Mouse (Mus musculus) kidney, postnatal 0 days (tissue): Measurements from ENCODE around the gene Arhgef18. TPM values are rescaled to one million over a fixed set of nuclear protein-coding genes. Genes with fewer than 3 reads are reported as not detected.

Source experiments
- ATAC-seq: fragments of 200-750 bp; cut with Nextera tagmentation; replicated peaks from 2 replicates; pipeline ENCODE4 v1.8.0; 2017; ENCODE audit warnings: low read depth, moderate number of reproducible peaks, moderate TSS enrichment, moderate library complexity; ENCODE audit not compliant: low FRiP score
- DNase-seq: peaks from one replicate; pipeline ENCODE4 v3.0.0-alpha.2; 2016; ENCODE audit warnings: low spot score
- H3K27ac ChIP-seq: fragments of 300-500 bp; sonication (generic); 2 replicates; pipeline ENCODE4 v1.5.1; 2014; ENCODE audit warnings: mild to moderate bottlenecking
- H3K27me3 ChIP-seq: fragments of 300-500 bp; sonication (generic); 2 replicates; pipeline ENCODE4 v1.6.1; 2014; ENCODE audit warnings: low read length, mixed read lengths; ENCODE audit not compliant: insufficient read depth
- H3K36me3 ChIP-seq: fragments of 300-500 bp; sonication (generic); 2 replicates; pipeline ENCODE4 v1.6.1; 2014; ENCODE audit warnings: low read length, mixed read lengths; ENCODE audit not compliant: insufficient read depth
- H3K4me1 ChIP-seq: fragments of 300-500 bp; sonication (generic); replicated peaks from 2 replicates; pipeline ENCODE4 v1.6.1; 2014; ENCODE audit warnings: antibody characterized with exemption, low read length, mixed read lengths; ENCODE audit not compliant: insufficient read depth
- H3K4me2 ChIP-seq: fragments of 300-500 bp; sonication (generic); 2 replicates; pipeline ENCODE4 v1.6.1; 2014; ENCODE audit warnings: mild to moderate bottlenecking, low read length, moderate library complexity, mixed read lengths
- H3K4me3 ChIP-seq: fragments of 300-500 bp; sonication (generic); replicated peaks from 2 replicates; pipeline ENCODE4 v1.5.1; 2014; ENCODE audit warnings: low read depth, low read length
- H3K9ac ChIP-seq: fragments of 300-500 bp; sonication (generic); 2 replicates; pipeline ENCODE4 v1.6.1; 2014; ENCODE audit warnings: low read depth, low read length
- H3K9me3 ChIP-seq: fragments of 300-500 bp; sonication (generic); replicated peaks from 2 replicates; pipeline ENCODE4 v1.6.1; 2016; ENCODE audit warnings: low read length, inconsistent platforms, mixed read lengths
- CTCF ChIP-seq: IDR thresholded peaks from 2 replicates; pipeline ENCODE4 v1.5.1; 2016; ENCODE audit warnings: antibody characterized with exemption, low read depth, mild to moderate bottlenecking, moderate library complexity
- WGBS: fragments of 180-500 bp; shearing (Covaris S2); extraction: QIAGEN DNeasy Blood & Tissue Kit; methylation state at CpG from one replicate; pipeline ENCODE4 v1.1.7; 2014; 5-methylcytosine and 5-hydroxymethylcytosine counted together
- polyA plus RNA-seq: library from polyadenylated mRNA; unstranded; fragments of >200 nt; fragmentation: Nextera tagmentation; extraction: Ambion mirVana; gene quantifications from 2 replicates; pipeline ENCODE4 v1.2.1, GENCODE M21; 2015

Gene Arhgef18
- polyA plus RNA-seq, 1 experiment from 2014 or later: 9.6 TPM

- Histone ChIP-seq H3K4me3 (peak within 1 kb of the TSS; percentile 39), H3K9me3 (no peaks in the 10 kb centered on the region), H3K4me1 (no peaks in the 10 kb centered on the region; the same call in 1 of the 2 replicates), H3K36me3 (no peaks in the 10 kb centered on the region), H3K4me2 (peak within 1 kb of the TSS; percentile 59), H3K9ac (peak within 1 kb of the TSS; percentile 62), H3K27ac (peak within 1 kb of the TSS; percentile 70; the same call in 1 of the 2 replicates), H3K27me3 (no peaks in the 10 kb centered on the region)
- WGBS: 5% methylated on average over 32 of the region's 32 CpGs
- ATAC-seq (peak; percentile 96), DNase-seq (peak; percentile 97)
- TF ChIP-seq CTCF: no peak
Measured at GRCm38 (mm10) chr8:3467006-3467885, 74.4 kb downstream of the Arhgef18 start, which contains the start of gene Pex11g. TSS of gene Pex11g (minus strand) at chr8:3467680.

- DNase-seq: peak; percentile 6
- H3K36me3 ChIP-seq: no peaks in the 10 kb centered on the region
- 51% methylated on average over 9 of the region's 9 CpGs for WGBS
- H3K9ac ChIP-seq: peak overlapping the region; percentile 62
- peak overlapping the region; percentile 70; the same call in 1 of the 2 replicates for H3K27ac ChIP-seq
- H3K4me1 ChIP-seq: no peaks in the 10 kb centered on the region; the same call in 1 of the 2 replicates
- peak overlapping the region; percentile 59 for H3K4me2 ChIP-seq
- peak overlapping the region; percentile 39 for H3K4me3 ChIP-seq
- TF ChIP-seq CTCF: no peak
- no peaks in the 10 kb centered on the region for H3K9me3 ChIP-seq
- no peak for ATAC-seq
- no peaks in the 10 kb centered on the region for H3K27me3 ChIP-seq
Measured at GRCm38 (mm10) chr8:3467886-3468545, 75.2 kb downstream of the Arhgef18 start.

GRCm38 (mm10) chr8:3468838-3469237 lies 76.0 kb downstream of the Arhgef18 start:
- ATAC-seq: no peak
- H3K4me3 ChIP-seq: no peak overlapping the region
- no peak overlapping the region for H3K27ac ChIP-seq
- no peaks in the 10 kb centered on the region for H3K36me3 ChIP-seq
- H3K9me3 ChIP-seq: no peaks in the 10 kb centered on the region
- TF ChIP-seq CTCF: peak; percentile 22; the same call in 1 of the 2 replicates
- H3K4me2 ChIP-seq: no peak overlapping the region
- 97% methylated on average over 1 of the region's 1 CpGs for WGBS
- H3K4me1 ChIP-seq: no peaks in the 10 kb centered on the region; the same call in 1 of the 2 replicates
- H3K9ac ChIP-seq: no peak overlapping the region
- H3K27me3 ChIP-seq: no peaks in the 10 kb centered on the region
- no peak for DNase-seq

- no peaks in the 10 kb centered on the region for H3K27me3 ChIP-seq
- no peak for DNase-seq
- no peak for TF ChIP-seq CTCF
- no peak for ATAC-seq
- H3K36me3 ChIP-seq: no peaks in the 10 kb centered on the region
- no peak within 1 kb of the TSS for H3K4me3 ChIP-seq
- H3K27ac ChIP-seq: no peak within 1 kb of the TSS
- no peak within 1 kb of the TSS for H3K4me2 ChIP-seq
- H3K9ac ChIP-seq: no peak within 1 kb of the TSS
- H3K4me1 ChIP-seq: no peaks in the 10 kb centered on the region; the same call in 1 of the 2 replicates
- no peaks in the 10 kb centered on the region for H3K9me3 ChIP-seq
Measured at GRCm38 (mm10) chr8:3470562-3470961, 77.8 kb downstream of the Arhgef18 start, which contains the start of gene Tex45. TSS of gene Tex45 (plus strand) at chr8:3470862.

GRCm38 (mm10) chr8:3475715-3476429 lies 83.1 kb downstream of the Arhgef18 start:
- 24% methylated on average over 37 of the region's 37 CpGs for WGBS
- DNase-seq: no peak

More at GRCm38 (mm10) chr8:3475715-3476429, 83.1 kb downstream of the Arhgef18 start:
- Histone ChIP-seq H3K27ac (no peak overlapping the region), H3K4me1 (no peaks in the 10 kb centered on the region), H3K4me3 (peak overlapping the region; percentile 18; the same call in 1 of the 2 replicates), H3K9me3 (no peaks in the 10 kb centered on the region), H3K36me3 (no peaks in the 10 kb centered on the region), H3K4me2 (peak overlapping the region; percentile 47), H3K9ac (0 out of 2 replicates have a peak overlapping the region, but pooled peaks have one; percentile 31), H3K27me3 (no peaks in the 10 kb centered on the region)
- no peak for TF ChIP-seq CTCF
- ATAC-seq: 0 out of 2 replicates have a peak, but pooled peaks have one; percentile 21
